Mouse (Mus musculus) hindbrain, postnatal 0 days (tissue): ENCODE measurements around the gene Abhd13. TPM values are rescaled to one million over a fixed set of nuclear protein-coding genes. Genes with fewer than 3 reads are reported as not detected.

Experiments
- ATAC-seq: fragments of 200-750 bp; cut with Nextera tagmentation; 2 replicates; pipeline ENCODE4 v1.8.0; 2017; ENCODE audit warnings: mild to moderate bottlenecking, moderate TSS enrichment, moderate library complexity
- DNase-seq: peaks from one replicate; pipeline ENCODE4 v3.0.0-alpha.2; 2015; ENCODE audit warnings: low spot score
- H3K27ac ChIP-seq: fragments of 300-500 bp; sonication (generic); 2 replicates; pipeline ENCODE4 v1.5.1; 2014; ENCODE audit warnings: mild to moderate bottlenecking
- H3K27me3 ChIP-seq: fragments of 300-500 bp; sonication (generic); 2 replicates; pipeline ENCODE4 v1.6.1; 2014; ENCODE audit warnings: low read length, mixed read lengths; ENCODE audit not compliant: insufficient read depth
- H3K36me3 ChIP-seq: fragments of 300-500 bp; sonication (generic); 2 replicates; pipeline ENCODE4 v1.6.1; 2014; ENCODE audit warnings: low read length, mixed read lengths; ENCODE audit not compliant: insufficient read depth
- H3K4me1 ChIP-seq: fragments of 300-500 bp; sonication (generic); 2 replicates; pipeline ENCODE4 v1.6.1; 2014; ENCODE audit warnings: antibody characterized with exemption, low read length, mixed read lengths; ENCODE audit not compliant: insufficient read depth
- H3K4me2 ChIP-seq: fragments of 300-500 bp; sonication (generic); 2 replicates; pipeline ENCODE4 v1.6.1; 2014; ENCODE audit warnings: low read depth, mild to moderate bottlenecking, low read length, moderate library complexity, mixed read lengths
- H3K4me3 ChIP-seq: fragments of 300-500 bp; sonication (generic); 2 replicates; pipeline ENCODE4 v1.5.1; 2014; ENCODE audit warnings: low read length
- H3K9ac ChIP-seq: fragments of 300-500 bp; sonication (generic); replicated peaks from 2 replicates; pipeline ENCODE4 v1.6.1; 2014; ENCODE audit warnings: mild to moderate bottlenecking, low read length, moderate library complexity, mixed read lengths
- H3K9me3 ChIP-seq: fragments of 300-500 bp; sonication (generic); 2 replicates; pipeline ENCODE4 v1.6.1; 2016; ENCODE audit warnings: low read length, mixed read lengths
- CTCF ChIP-seq: IDR thresholded peaks from 2 replicates; pipeline ENCODE4 v1.5.1; 2016; ENCODE audit warnings: antibody characterized with exemption, control low read depth, low read depth
- WGBS: fragments of 180-500 bp; shearing (Covaris S2); extraction: QIAGEN DNeasy Blood & Tissue Kit; methylation state at CpG from one replicate; pipeline ENCODE4 v1.1.7; 2014; 5-methylcytosine and 5-hydroxymethylcytosine counted together
- polyA plus RNA-seq: library from polyadenylated mRNA; unstranded; fragments of >200 nt; fragmentation: Nextera tagmentation; extraction: Ambion mirVana; gene quantifications from 2 replicates; pipeline ENCODE4 v1.2.1, GENCODE M21; 2015
- total RNA-seq: library from RNA; depleted of rRNA; stranded (reverse); fragments of >200 nt; gene quantifications from 2 replicates; pipeline ENCODE4 v1.2.3, GENCODE M21; 2014

The Abhd13 gene
- total and polyA plus RNA-seq, 2 experiments from 2014 or later, result 13.4 to 21.3 TPM

- Histone ChIP-seq H3K36me3 (no peaks in the 10 kb centered on the region), H3K27me3 (no peaks in the 10 kb centered on the region), H3K27ac (no peak overlapping the region), H3K9ac (no peak overlapping the region), H3K4me1 (no peaks in the 10 kb centered on the region), H3K9me3 (no peaks in the 10 kb centered on the region), H3K4me3 (no peak overlapping the region), H3K4me2 (no peak overlapping the region)
- ATAC-seq (no peak), DNase-seq (no peak)
- 81% methylated on average over 4 of the region's 4 CpGs for WGBS
- TF ChIP-seq CTCF, result no peak
These were observed 19.2 kb upstream of the Abhd13 start for GRCm38 (mm10) chr8:9958338-9958737.

GRCm38 (mm10) chr8:9959919-9960318 is 17.6 kb upstream of the Abhd13 start:
- H3K27me3 ChIP-seq, result no peaks in the 10 kb centered on the region
- TF ChIP-seq CTCF, result no peak
- no peak overlapping the region for H3K9ac ChIP-seq
- no peak overlapping the region for H3K27ac ChIP-seq
- H3K9me3 ChIP-seq, result no peaks in the 10 kb centered on the region
- 96% methylated on average over 2 of the region's 2 CpGs for WGBS
- no peaks in the 10 kb centered on the region for H3K4me1 ChIP-seq
- DNase-seq (no peak), ATAC-seq (no peak)
- H3K4me2 ChIP-seq, result no peak overlapping the region
- no peaks in the 10 kb centered on the region for H3K36me3 ChIP-seq
- no peak overlapping the region for H3K4me3 ChIP-seq

- Histone ChIP-seq H3K27ac (no peak overlapping the region), H3K4me3 (no peak overlapping the region), H3K9me3 (no peaks in the 10 kb centered on the region), H3K4me2 (no peak overlapping the region), H3K27me3 (no peaks in the 10 kb centered on the region), H3K4me1 (0 out of 2 replicates have a peak, but pooled peaks cover 5% of the 10 kb centered on the region), H3K36me3 (peaks cover 25% of the 10 kb centered on the region), H3K9ac (no peak overlapping the region)
- ATAC-seq (no peak), DNase-seq (no peak)
- no peak for TF ChIP-seq CTCF
- 96% methylated on average over 9 of the region's 9 CpGs for WGBS
These were observed 5.6 kb upstream of the Abhd13 start for GRCm38 (mm10) chr8:9971866-9972265.

DNA sequence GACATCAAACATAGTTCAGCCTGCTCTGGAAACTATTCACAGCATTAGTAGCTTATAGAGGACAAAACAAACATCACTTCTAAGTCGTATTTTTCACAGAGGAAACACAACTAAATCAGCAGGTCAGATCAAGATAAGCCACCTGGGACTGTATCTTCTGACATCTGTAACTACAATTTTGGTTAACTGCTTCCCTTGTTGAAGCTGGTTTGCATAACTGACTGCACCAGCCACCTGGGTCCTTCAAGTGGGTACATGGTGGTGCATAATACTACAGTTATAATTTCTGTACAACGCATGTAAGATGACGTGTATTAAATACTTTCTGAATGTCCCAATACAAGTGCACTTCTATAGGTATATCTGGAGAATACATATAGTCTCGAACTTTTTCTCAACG is 2.2 kb upstream of the Abhd13 start:
- H3K36me3 ChIP-seq, result peaks cover 25% of the 10 kb centered on the region
- DNase-seq (no peak), ATAC-seq (no peak)
- H3K4me3 ChIP-seq, result peak overlapping the region; percentile 64
- H3K4me2 ChIP-seq, result peak overlapping the region; percentile 82
- H3K9me3 ChIP-seq, result no peaks in the 10 kb centered on the region
- no peaks in the 10 kb centered on the region for H3K27me3 ChIP-seq
- H3K4me1 ChIP-seq, result peaks cover 13% of the 10 kb centered on the region
- H3K9ac ChIP-seq, result peak overlapping the region; percentile 61; the same call in 1 of the 2 replicates
- H3K27ac ChIP-seq, result no peak overlapping the region
- WGBS, result 53% methylated on average over 5 of the region's 5 CpGs
- TF ChIP-seq CTCF, result no peak

DNA sequence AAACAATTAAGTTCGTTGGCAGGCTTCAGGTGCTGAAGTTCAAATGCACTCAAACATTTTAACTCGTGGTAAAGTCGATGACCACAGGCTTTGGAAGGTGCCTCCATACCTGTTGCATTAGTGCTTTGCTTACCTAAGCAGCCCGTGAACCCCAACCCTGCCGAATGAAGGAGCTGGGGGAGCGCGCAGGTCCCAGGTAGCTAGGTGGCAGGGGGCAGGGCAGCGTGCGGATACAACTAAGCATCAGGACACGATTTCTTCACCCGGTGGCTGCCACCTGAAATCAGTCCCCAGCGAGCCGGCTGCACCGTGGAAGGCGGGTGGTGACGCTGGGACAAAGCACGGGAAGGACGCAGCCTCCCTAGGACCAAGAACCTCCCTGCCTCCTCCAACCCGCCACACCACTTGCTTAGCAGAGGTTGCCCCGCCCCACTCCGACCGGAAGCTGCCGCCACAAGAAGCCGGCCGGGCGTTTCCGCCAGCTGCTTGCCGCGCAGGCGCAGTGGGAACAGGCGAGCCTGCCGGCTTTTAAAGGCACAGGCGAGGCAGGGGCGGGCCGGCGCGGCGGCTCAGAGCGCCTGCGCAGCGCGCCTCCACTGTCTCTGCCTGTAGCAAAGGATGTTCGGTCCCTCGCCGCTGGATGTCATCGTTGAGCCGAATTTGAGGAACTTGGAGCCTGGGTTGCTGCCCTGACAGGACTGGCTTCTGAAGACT is 1.5 kb upstream of the Abhd13 start:
- Histone ChIP-seq H3K9ac (peak overlapping the region; percentile 61), H3K4me2 (peak overlapping the region; percentile 82), H3K9me3 (no peaks in the 10 kb centered on the region), H3K27ac (no peak overlapping the region), H3K36me3 (peaks cover 25% of the 10 kb centered on the region), H3K27me3 (no peaks in the 10 kb centered on the region), H3K4me3 (peak overlapping the region; percentile 64), H3K4me1 (peaks cover 13% of the 10 kb centered on the region)
- DNase-seq (peak; percentile 99), ATAC-seq (peak; percentile 96)
- 1% methylated on average over 47 of the region's 47 CpGs for WGBS
- TF ChIP-seq CTCF, result peak; percentile 67

DNA sequence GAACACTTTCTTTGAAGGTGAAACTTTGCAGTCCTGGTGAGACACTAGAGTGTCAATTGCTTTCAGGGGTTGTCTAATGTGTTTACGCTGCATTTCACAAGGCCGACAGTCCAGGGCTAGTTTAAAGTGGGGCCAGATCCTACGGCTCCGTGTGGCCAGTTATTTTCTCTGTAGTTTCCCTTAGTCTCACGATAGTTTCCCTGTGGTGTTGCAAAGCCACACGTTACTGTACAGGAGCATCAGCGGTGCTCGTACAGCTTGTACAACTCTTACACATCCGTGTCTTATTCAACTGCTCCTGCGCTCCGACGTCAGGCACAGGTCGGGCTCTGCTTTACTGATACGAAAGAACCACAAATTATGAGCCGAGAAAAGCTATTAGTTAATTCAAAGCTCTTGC is 491 bp upstream of the Abhd13 start:
- H3K4me2 ChIP-seq, result peak overlapping the region; percentile 79
- H3K9ac ChIP-seq, result peak overlapping the region; percentile 95; the same call in 1 of the 2 replicates
- ATAC-seq (no peak), DNase-seq (no peak)
- 0 out of 2 replicates have a peak overlapping the region, but pooled peaks have one; percentile 87 for H3K27ac ChIP-seq
- peak overlapping the region; percentile 96 for H3K4me3 ChIP-seq
- no peak for TF ChIP-seq CTCF
- H3K9me3 ChIP-seq, result no peaks in the 10 kb centered on the region
- H3K36me3 ChIP-seq, result peaks cover 16% of the 10 kb centered on the region; the same call in 1 of the 2 replicates
- 46% methylated on average over 15 of the region's 15 CpGs for WGBS
- no peaks in the 10 kb centered on the region for H3K27me3 ChIP-seq
- H3K4me1 ChIP-seq, result peaks cover 13% of the 10 kb centered on the region
